Mouse (Mus musculus) megakaryocyte, embryonic 14.5 days (primary cell): Measurements from ENCODE around the gene Dazap1. TPM values are rescaled to one million over a fixed set of nuclear protein-coding genes. Genes with fewer than 3 reads are reported as not detected.

Experiments
- H3K27me3 ChIP-seq: replicated peaks from 2 replicates; pipeline ENCODE3; 2012; ENCODE audit warnings: inconsistent platforms
- H3K36me3 ChIP-seq: replicated peaks from 2 replicates; pipeline ENCODE3; 2012; ENCODE audit warnings: low read length, inconsistent platforms, mixed read lengths
- H3K4me1 ChIP-seq: 2 replicates; pipeline ENCODE4 v1.6.1; 2012; ENCODE audit warnings: inconsistent platforms
- H3K4me3 ChIP-seq: replicated peaks from 2 replicates; pipeline ENCODE3; 2012; ENCODE audit warnings: moderate library complexity, mild to moderate bottlenecking, inconsistent platforms
- H3K9me3 ChIP-seq: 2 replicates; pipeline ENCODE4 v1.6.1; 2012; ENCODE audit warnings: inconsistent platforms
- FLI1 ChIP-seq: IDR thresholded peaks from 2 replicates; pipeline ENCODE4 v1.6.1; 2012; ENCODE audit warnings: low read length, inconsistent platforms, mixed read lengths
- GATA1 ChIP-seq: IDR thresholded peaks from 3 replicates; pipeline ENCODE4 v1.6.1; 2012; ENCODE audit warnings: mixed read lengths, low read length, inconsistent platforms, borderline replicate concordance
- polyA plus RNA-seq: library from polyadenylated mRNA; stranded (reverse); fragments of >175 nt; gene quantifications from 2 replicates; pipeline ENCODE4 v1.2.3, GENCODE M21; 2012; ENCODE audit warnings: low replicate concordance; ENCODE audit not compliant: insufficient read depth

Gene Dazap1
- polyA plus RNA-seq, 1 experiment, result 552 TPM

GRCm38 (mm10) chr10:80295618-80296425, 34.5 kb downstream of the Dazap1 start, which contains the start of gene Apc2:
Gene Apc2 (plus strand): TSS chr10:80295977.
- no peak for TF ChIP-seq GATA1
- no peak for TF ChIP-seq FLI1
- Histone ChIP-seq H3K4me3 (peak within 1 kb of the TSS; percentile 90), H3K36me3 (peaks cover 21% of the 10 kb centered on the region), H3K27me3 (peaks cover 35% of the 10 kb centered on the region), H3K9me3 (no peaks in the 10 kb centered on the region), H3K4me1 (peaks cover 81% of the 10 kb centered on the region)

GRCm38 (mm10) chr10:80296824-80297223, 35.5 kb downstream of the Dazap1 start:
- H3K27me3 ChIP-seq, result peaks cover 45% of the 10 kb centered on the region

GRCm38 (mm10) chr10:80297526-80298133, 36.3 kb downstream of the Dazap1 start:
- Histone ChIP-seq H3K4me3 (peak overlapping the region; percentile 82), H3K4me1 (peaks cover 93% of the 10 kb centered on the region), H3K36me3 (peaks cover 21% of the 10 kb centered on the region), H3K27me3 (peaks cover 51% of the 10 kb centered on the region), H3K9me3 (no peaks in the 10 kb centered on the region)
- TF ChIP-seq FLI1 (no peak), GATA1 (no peak)

More at GRCm38 (mm10) chr10:80296824-80297223, 35.5 kb downstream of the Dazap1 start:
- Histone ChIP-seq H3K4me1 (peaks cover 88% of the 10 kb centered on the region), H3K4me3 (peak overlapping the region; percentile 82), H3K36me3 (peaks cover 21% of the 10 kb centered on the region), H3K9me3 (no peaks in the 10 kb centered on the region)
- TF ChIP-seq FLI1, result no peak
- TF ChIP-seq GATA1, result no peak

GRCm38 (mm10) chr10:80298571-80299281, 37.4 kb downstream of the Dazap1 start:
- peaks cover 51% of the 10 kb centered on the region for H3K27me3 ChIP-seq
- peaks cover 14% of the 10 kb centered on the region for H3K36me3 ChIP-seq
- peaks cover 90% of the 10 kb centered on the region for H3K4me1 ChIP-seq
- H3K4me3 ChIP-seq, result no peak overlapping the region
- TF ChIP-seq GATA1, result no peak
- no peak for TF ChIP-seq FLI1
- H3K9me3 ChIP-seq, result no peaks in the 10 kb centered on the region

DNA sequence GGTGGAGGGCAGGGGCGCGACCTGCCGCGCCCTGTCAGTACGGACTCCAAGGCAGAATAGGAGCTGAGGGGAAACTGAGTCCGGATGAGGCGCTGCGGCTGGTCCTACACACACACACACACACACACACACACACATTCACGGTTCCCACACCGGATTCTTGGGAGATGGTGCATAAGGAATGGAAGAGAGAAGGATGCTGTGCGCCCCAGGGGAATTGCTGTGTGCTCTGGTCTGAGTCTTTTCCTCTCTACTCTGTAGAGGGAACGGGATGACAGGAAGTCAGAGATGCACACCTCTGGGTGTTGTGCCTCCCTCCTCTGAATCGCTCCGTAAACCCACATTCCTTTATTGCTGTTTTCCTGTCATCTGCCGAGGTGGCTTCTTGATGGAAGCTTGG, 38.0 kb downstream of the Dazap1 start:
- H3K9me3 ChIP-seq, result no peaks in the 10 kb centered on the region
- H3K4me1 ChIP-seq, result peaks cover 90% of the 10 kb centered on the region
- TF ChIP-seq FLI1 (no peak), GATA1 (no peak)
- peaks cover 51% of the 10 kb centered on the region for H3K27me3 ChIP-seq
- no peak overlapping the region for H3K4me3 ChIP-seq
- H3K36me3 ChIP-seq, result peaks cover 8% of the 10 kb centered on the region

DNA sequence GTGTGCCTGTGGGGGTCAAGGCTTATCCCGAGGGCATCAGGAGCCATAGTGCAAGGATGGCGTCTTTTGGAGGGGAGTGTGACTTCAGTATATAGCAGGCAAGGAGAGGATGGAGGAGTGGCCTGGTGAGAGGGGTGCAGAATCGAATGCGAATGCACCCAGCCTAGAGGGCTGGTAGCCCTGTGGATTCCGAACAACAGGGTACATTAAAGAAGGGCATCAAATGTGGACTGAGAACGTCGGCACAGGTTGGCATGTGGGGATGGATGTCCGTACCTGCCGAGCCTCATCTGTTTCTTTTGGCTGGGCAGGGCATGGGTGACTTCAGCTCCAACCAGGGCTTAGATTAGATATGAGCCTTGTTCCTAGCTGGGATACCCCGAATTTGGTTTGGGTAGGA, 38.5 kb downstream of the Dazap1 start:
- peak overlapping the region; percentile 10 for H3K4me3 ChIP-seq
- peaks cover 3% of the 10 kb centered on the region for H3K36me3 ChIP-seq
- peaks cover 90% of the 10 kb centered on the region for H3K4me1 ChIP-seq
- peaks cover 54% of the 10 kb centered on the region for H3K27me3 ChIP-seq
- no peaks in the 10 kb centered on the region for H3K9me3 ChIP-seq
- no peak for TF ChIP-seq FLI1
- TF ChIP-seq GATA1, result no peak

DNA sequence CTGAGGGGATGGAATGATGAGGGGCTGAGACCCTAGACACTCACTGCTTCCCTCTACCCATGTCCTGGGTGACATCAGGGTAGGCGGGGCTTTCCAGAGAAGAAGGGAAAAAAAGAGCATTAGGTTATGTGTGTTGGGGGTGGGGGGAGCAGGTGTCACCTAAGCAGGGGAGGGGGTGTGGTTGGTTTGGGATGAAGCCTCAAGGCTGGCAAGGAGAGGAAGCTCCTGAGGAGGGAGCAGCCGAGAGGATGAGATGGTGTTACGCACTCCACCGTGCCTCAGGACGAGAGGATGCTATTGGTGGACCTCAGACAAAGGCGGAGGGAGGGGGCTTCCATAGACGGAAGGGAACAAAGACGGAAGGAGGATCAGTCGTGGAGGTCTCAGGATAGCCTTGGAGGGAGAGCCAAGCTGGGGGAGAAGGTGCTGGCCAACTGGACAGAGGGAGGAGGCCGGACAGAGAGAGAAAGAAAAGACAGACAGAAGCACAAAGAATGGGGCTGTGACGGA, 39.4 kb downstream of the Dazap1 start:
- Histone ChIP-seq H3K4me1 (peaks cover 90% of the 10 kb centered on the region), H3K36me3 (peaks cover 4% of the 10 kb centered on the region), H3K4me3 (no peak overlapping the region), H3K27me3 (peaks cover 62% of the 10 kb centered on the region), H3K9me3 (no peaks in the 10 kb centered on the region)
- TF ChIP-seq FLI1 (no peak), GATA1 (no peak)

- Histone ChIP-seq H3K36me3 (peaks cover 11% of the 10 kb centered on the region), H3K27me3 (peaks cover 70% of the 10 kb centered on the region), H3K4me3 (no peak overlapping the region), H3K4me1 (peaks cover 82% of the 10 kb centered on the region), H3K9me3 (no peaks in the 10 kb centered on the region)
- no peak for TF ChIP-seq GATA1
- TF ChIP-seq FLI1, result no peak
Observed at GRCm38 (mm10) chr10:80301256-80302081, 40.2 kb downstream of the Dazap1 start.

DNA sequence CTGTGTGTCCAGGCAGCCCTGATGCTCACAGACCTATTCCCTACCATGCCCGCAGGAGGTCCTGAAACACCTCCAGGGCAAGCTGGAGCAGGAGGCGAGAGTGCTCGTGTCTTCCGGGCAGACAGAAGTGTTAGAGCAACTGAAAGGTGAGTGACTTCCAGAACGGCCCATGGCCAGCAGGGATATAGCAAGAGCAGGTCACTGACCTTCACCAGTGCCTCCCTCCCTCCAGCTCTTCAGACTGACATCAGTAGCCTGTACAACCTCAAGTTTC, 40.7 kb downstream of the Dazap1 start:
- TF ChIP-seq FLI1 (no peak), GATA1 (no peak)
- H3K4me1 ChIP-seq, result peaks cover 77% of the 10 kb centered on the region
- H3K36me3 ChIP-seq, result peaks cover 15% of the 10 kb centered on the region
- no peaks in the 10 kb centered on the region for H3K9me3 ChIP-seq
- peaks cover 75% of the 10 kb centered on the region for H3K27me3 ChIP-seq
- no peak overlapping the region for H3K4me3 ChIP-seq
